Mouse (Mus musculus) spleen, adult 2 months (tissue): ENCODE results near the gene Col13a1.

Experiments
- CTCF ChIP-seq: fragments of 200-500 bp; IDR thresholded peaks from 2 replicates; pipeline ENCODE4 v1.5.1; 2011; ENCODE audit warnings: mild to moderate bottlenecking, inconsistent platforms; ENCODE audit not compliant: insufficient read depth, insufficient read length, insufficient replicate concordance; ENCODE audit errors: extremely low read depth
- POLR2A ChIP-seq: fragments of 200-500 bp; IDR thresholded peaks from 2 replicates; pipeline ENCODE4 v1.6.1; 2011; ENCODE audit warnings: low read depth, low read length, inconsistent platforms

GRCm38 (mm10) chr10:61845476-61845875, 133.4 kb downstream of the Col13a1 start:
- no peak for TF ChIP-seq CTCF
- no peak for TF ChIP-seq POLR2A
